Mouse (Mus musculus): ENCODE measurements at regions not wholly inside any gene's neighbourhood (a gene's known extent, or its start where the extent isn't known, plus 50 kb on each side); places are given as distances from the start of the nearest gene placed in this dataset.

DNA sequence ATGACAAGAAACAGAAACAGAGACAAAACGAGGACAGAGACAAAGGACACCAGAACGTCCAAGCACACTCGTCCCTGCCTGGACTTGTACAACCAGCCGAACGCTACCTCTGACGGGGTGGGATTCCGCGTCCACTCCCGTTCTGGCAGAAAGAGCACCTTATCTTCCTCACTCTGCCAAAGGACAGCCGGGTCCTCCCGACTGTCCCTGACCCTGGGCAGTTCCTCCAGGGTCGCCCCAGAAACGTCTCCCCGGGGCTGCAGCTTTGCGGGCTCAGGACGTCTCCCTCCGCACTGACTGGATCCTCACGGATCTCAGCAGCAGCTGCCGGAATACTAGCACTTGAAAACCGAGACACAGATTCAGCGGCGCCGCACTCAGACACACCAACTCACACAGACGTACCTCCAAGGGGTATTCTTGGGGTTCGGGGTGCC lies 279.6 kb downstream of the Gm21863 start:
- TF ChIP-seq CTCF (IDR thresholded peaks at IDR 0.05; ENCODE audit: low read depth) (no peak), EP300 (IDR thresholded peaks at IDR 0.05; ENCODE audit: low read depth) (no peak)

Data from liver, postnatal 0 days (tissue).